Mouse (Mus musculus): ENCODE measurements around the gene Tspan11.

DNA sequence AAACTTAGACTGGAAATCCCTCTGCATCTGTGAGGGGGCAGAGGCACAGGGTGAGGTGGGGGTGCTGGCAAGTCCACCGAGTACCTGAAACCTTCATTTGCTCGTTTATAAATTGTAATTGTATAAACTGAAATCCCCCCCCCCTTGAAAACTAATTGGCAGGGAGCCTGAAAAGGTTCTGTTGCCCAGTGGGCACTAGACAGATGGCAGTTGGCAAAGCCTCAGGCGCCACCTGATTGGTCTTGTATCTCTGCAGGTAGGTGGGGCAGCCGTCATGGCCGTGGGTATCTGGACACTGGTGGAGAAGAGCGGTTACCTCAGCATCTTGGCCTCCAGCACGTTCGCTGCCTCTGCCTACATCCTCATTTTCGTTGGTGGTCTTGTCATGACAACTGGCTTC lies 35.9 kb downstream of the Tspan11 start:
- TF ChIP-seq CTCF (IDR thresholded peaks at IDR 0.05; ENCODE audit: low read depth) = no peak
- TF ChIP-seq EP300 (IDR thresholded peaks at IDR 0.05; ENCODE audit: low read depth) = no peak
